Mouse (Mus musculus): ENCODE results near the gene Exd2. TPM values are rescaled to one million over a fixed set of nuclear protein-coding genes. Genes with fewer than 3 reads are reported as not detected.
"Not testable (repeated sequence)": the region's sequence is repeated elsewhere in the genome, so short reads cannot be mapped to it uniquely, and the experiment has no call there.

The Exd2 gene
- polyA plus RNA-seq, 1 experiment from 2014 or later = 24.9 TPM

DNA sequence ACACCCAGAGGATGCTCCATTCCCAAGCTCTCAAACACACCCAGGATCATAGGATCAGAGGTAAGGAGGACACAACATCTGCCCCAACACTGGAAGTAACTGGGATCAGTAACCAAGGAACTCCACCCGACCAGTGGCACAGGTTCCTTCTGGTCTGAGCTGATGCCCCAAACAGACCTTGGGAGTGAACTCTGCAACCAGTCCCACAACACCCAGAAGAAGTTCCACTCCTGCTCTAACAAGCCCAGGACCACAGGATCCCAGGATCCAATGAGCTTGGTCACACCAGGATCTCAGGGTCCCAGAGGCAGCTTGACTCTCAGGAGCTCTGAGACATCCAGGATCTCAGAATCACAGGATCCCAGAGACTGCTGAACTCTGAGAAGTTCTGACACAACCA lies 9.4 kb upstream of the Exd2 start:
- no peak overlapping the region for H3K27ac ChIP-seq
- ATAC-seq (ENCODE audit: insufficient read depth, low FRiP score, low read depth) = no peak
- no peaks in the 10 kb centered on the region for H3K27me3 ChIP-seq (replicated peaks)
- H3K36me3 ChIP-seq = no peaks in the 10 kb centered on the region
- WGBS = 92% methylated on average over 1 of the region's 1 CpGs
- no peaks in the 10 kb centered on the region for H3K4me1 ChIP-seq
- H3K9me3 ChIP-seq = no peaks in the 10 kb centered on the region
- H3K4me3 ChIP-seq (replicated peaks) = no peak overlapping the region
- no peak overlapping the region for H3K4me2 ChIP-seq
- no peak overlapping the region for H3K9ac ChIP-seq

- H3K4me2 ChIP-seq = no peak overlapping the region
- H3K4me3 ChIP-seq (replicated peaks) = no peak overlapping the region
- H3K4me1 ChIP-seq = no peaks in the 10 kb centered on the region
- 57% methylated on average over 5 of the region's 5 CpGs for WGBS
- no peak for ATAC-seq (ENCODE audit: insufficient read depth, low FRiP score, low read depth)
- no peak overlapping the region for H3K9ac ChIP-seq
- H3K36me3 ChIP-seq = no peaks in the 10 kb centered on the region
- H3K27ac ChIP-seq = no peak overlapping the region
- H3K9me3 ChIP-seq = no peaks in the 10 kb centered on the region
- no peaks in the 10 kb centered on the region for H3K27me3 ChIP-seq (replicated peaks)
These were observed 4.9 kb upstream of the Exd2 start for GRCm38 (mm10) chr12:80458033-80458432.

DNA sequence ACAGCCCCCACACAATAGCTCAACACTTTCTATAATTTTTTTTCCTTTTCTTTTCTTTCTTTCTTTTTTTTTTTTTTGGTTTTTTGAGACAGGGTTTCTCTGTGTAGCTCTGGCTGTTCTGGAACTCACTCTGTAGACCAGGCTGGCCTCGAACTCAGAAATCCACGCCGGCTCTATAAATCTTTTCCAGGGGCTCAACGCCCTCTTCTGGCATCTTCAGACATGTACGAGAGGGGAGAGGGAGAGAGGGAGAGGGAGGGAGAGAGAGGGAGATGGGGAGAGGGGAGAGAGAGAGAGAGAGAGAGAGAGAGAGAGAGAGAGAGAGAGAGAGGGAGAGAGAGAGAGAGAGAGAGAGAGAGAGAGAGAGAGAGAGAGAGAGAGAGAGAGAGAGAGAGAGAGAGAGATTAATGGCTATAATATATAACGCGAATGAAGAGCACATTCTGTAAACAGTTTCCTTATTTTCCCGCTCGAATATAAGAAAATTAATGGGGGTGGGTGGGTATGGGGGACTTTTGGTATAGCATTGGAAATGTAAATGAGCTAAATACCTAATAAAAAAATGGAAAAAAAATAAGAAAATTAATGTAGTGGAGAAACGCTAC lies 501 bp upstream of the Exd2 start:
- H3K9me3 ChIP-seq; ATAC-seq (ENCODE audit: insufficient read depth, low FRiP score, low read depth); H3K36me3 ChIP-seq; H3K9ac ChIP-seq; H3K4me1 ChIP-seq; H3K27me3 ChIP-seq (replicated peaks): not testable (repeated sequence)
- 6% methylated on average over 10 of the region's 10 CpGs for WGBS
- Histone ChIP-seq H3K27ac (peak overlapping the region; percentile 92; the same call in 1 of the 2 replicates), H3K4me3 (replicated peaks) (peak overlapping the region; percentile 94), H3K4me2 (peak overlapping the region; percentile 72)

DNA sequence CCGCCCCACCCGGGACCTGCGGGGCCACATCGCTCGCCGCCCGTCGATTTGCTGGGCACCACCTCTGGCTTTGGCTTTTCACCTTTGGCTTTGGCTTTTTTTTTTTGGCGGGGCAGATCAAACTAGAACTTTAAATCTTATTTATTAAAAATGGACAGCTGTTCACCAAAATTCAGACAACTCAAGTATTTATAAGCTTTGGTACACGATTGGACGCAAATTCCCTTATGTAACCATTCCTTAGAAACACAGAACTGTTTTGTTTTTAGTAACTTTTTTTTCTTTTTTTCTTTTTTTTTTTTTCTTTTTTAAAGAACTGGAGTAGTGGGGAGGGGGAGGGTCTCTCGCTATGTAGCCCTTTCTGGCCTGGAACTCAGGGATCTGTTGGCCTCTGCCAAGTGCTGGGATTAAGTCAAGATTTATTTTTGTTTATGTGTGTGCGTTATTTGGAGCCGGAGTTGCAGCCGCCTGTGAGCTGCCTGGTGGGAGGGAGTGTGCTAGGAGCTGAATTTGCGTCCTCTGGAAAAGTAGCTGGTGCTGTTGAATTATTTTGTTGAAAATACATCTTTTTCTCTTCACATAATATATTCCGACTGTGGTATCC lies 873 bp downstream of the Exd2 start:
- Histone ChIP-seq H3K4me3 (replicated peaks) (peak overlapping the region; percentile 94), H3K27me3 (replicated peaks) (no peaks in the 10 kb centered on the region), H3K36me3 (no peaks in the 10 kb centered on the region), H3K27ac (peak overlapping the region; percentile 92), H3K4me2 (peak overlapping the region; percentile 72), H3K9ac (peak overlapping the region; percentile 40), H3K9me3 (no peaks in the 10 kb centered on the region), H3K4me1 (no peaks in the 10 kb centered on the region)
- WGBS = 7% methylated on average over 17 of the region's 17 CpGs
- ATAC-seq (ENCODE audit: insufficient read depth, low FRiP score, low read depth) = no peak

GRCm38 (mm10) chr12:80470206-80470605 lies 7.3 kb downstream of the Exd2 start:
- no peaks in the 10 kb centered on the region for H3K36me3 ChIP-seq
- no peak overlapping the region for H3K4me3 ChIP-seq (replicated peaks)
- ATAC-seq (ENCODE audit: insufficient read depth, low FRiP score, low read depth) = no peak
- H3K27me3 ChIP-seq (replicated peaks) = no peaks in the 10 kb centered on the region
- H3K27ac ChIP-seq = no peak overlapping the region
- H3K4me1 ChIP-seq = no peaks in the 10 kb centered on the region
- 89% methylated on average over 2 of the region's 2 CpGs for WGBS
- no peak overlapping the region for H3K4me2 ChIP-seq
- H3K9me3 ChIP-seq = no peaks in the 10 kb centered on the region
- no peak overlapping the region for H3K9ac ChIP-seq

DNA sequence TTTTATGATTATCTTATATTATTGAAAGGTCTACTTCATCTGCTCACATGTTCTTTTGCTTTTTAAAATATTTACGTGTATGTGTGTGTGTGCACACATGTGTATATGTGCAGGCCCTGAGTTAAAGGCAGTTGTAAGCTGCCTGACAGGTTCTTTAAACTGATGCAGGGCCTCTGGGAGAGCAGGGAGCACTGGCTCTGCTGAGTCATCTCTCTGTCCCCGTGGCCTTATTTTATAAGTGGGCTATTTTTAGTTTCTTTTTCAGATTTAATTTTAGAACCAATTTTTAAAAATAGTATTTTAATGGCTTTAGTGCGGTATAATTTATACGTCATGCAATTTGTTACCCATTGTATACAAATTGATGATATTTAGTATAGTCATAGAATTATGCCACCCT lies 9.0 kb downstream of the Exd2 start:
- H3K4me1 ChIP-seq = no peaks in the 10 kb centered on the region
- whole genome bisulfite sequencing = 61% methylated on average over 4 of the region's 4 CpGs
- no peak overlapping the region for H3K4me2 ChIP-seq
- no peak for ATAC-seq (ENCODE audit: insufficient read depth, low FRiP score, low read depth)
- H3K9me3 ChIP-seq = no peaks in the 10 kb centered on the region
- H3K4me3 ChIP-seq (replicated peaks) = no peak overlapping the region
- H3K27me3 ChIP-seq (replicated peaks) = no peaks in the 10 kb centered on the region
- no peak overlapping the region for H3K27ac ChIP-seq
- no peak overlapping the region for H3K9ac ChIP-seq
- H3K36me3 ChIP-seq = 0 out of 2 replicates have a peak, but pooled peaks cover 2% of the 10 kb centered on the region

DNA sequence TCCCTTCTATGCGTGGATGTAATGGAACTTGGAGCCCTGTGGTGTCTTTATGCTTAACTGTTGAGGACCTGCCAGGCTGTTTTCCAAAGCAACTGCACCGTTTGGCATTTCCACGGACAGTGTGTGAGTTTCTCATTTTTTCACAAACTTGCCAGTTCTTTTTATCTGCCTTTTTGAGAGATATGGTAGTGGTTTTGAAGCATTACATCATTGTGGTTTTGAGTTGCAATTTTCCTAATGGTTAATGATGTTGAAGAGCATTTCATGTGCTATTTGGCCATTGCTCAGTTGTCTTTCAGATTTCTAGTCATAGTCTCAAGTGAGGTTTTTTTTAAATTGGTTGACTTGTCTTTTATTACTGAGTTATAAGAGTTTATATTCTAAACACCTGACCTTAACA lies 10.8 kb downstream of the Exd2 start:
- no peak overlapping the region for H3K4me3 ChIP-seq (replicated peaks)
- no peak overlapping the region for H3K27ac ChIP-seq
- H3K9ac ChIP-seq = no peak overlapping the region
- 0 out of 2 replicates have a peak, but pooled peaks cover 2% of the 10 kb centered on the region for H3K36me3 ChIP-seq
- no peaks in the 10 kb centered on the region for H3K4me1 ChIP-seq
- no peaks in the 10 kb centered on the region for H3K27me3 ChIP-seq (replicated peaks)
- WGBS = 85% methylated on average over 3 of the region's 3 CpGs
- H3K4me2 ChIP-seq = no peak overlapping the region
- no peaks in the 10 kb centered on the region for H3K9me3 ChIP-seq
- no peak for ATAC-seq (ENCODE audit: insufficient read depth, low FRiP score, low read depth)

DNA sequence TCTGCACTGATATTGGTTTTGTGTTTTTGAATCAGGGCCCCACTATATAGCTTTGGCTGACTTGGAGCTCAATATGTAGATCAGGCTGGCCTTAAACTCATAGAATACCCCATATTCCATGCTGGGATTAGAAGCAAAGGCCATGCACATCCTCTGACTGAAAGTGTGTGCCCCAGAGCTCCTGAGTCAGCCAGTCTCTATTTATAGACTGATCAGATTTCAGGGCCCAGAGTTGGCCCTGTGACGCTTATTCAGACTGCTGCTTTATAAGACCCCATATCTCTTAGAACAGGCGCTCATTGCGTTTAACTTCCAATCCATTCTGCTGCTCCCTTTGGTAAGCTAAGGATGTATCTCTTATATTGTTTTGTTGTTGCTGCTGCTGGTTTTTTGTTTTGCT lies 17.1 kb downstream of the Exd2 start:
- WGBS = 82% methylated on average over 3 of the region's 3 CpGs
- ATAC-seq (ENCODE audit: insufficient read depth, low FRiP score, low read depth) = no peak

GRCm38 (mm10) chr12:80483397-80483796 lies 20.5 kb downstream of the Exd2 start:
- Histone ChIP-seq H3K4me3 (replicated peaks) (no peak overlapping the region), H3K9me3 (no peaks in the 10 kb centered on the region), H3K36me3 (0 out of 2 replicates have a peak, but pooled peaks cover 3% of the 10 kb centered on the region), H3K27ac (no peak overlapping the region), H3K4me1 (no peaks in the 10 kb centered on the region), H3K9ac (no peak overlapping the region), H3K27me3 (replicated peaks) (no peaks in the 10 kb centered on the region), H3K4me2 (no peak overlapping the region)
- WGBS = 55% methylated on average over 3 of the region's 3 CpGs
- no peak for ATAC-seq (ENCODE audit: insufficient read depth, low FRiP score, low read depth)

More for the DNA sequence above, 17.1 kb downstream of the Exd2 start:
- Histone ChIP-seq H3K27me3 (replicated peaks) (no peaks in the 10 kb centered on the region), H3K4me1 (no peaks in the 10 kb centered on the region), H3K9ac (no peak overlapping the region), H3K4me2 (no peak overlapping the region), H3K36me3 (0 out of 2 replicates have a peak, but pooled peaks cover 6% of the 10 kb centered on the region), H3K9me3 (no peaks in the 10 kb centered on the region), H3K4me3 (replicated peaks) (no peak overlapping the region), H3K27ac (no peak overlapping the region)

DNA sequence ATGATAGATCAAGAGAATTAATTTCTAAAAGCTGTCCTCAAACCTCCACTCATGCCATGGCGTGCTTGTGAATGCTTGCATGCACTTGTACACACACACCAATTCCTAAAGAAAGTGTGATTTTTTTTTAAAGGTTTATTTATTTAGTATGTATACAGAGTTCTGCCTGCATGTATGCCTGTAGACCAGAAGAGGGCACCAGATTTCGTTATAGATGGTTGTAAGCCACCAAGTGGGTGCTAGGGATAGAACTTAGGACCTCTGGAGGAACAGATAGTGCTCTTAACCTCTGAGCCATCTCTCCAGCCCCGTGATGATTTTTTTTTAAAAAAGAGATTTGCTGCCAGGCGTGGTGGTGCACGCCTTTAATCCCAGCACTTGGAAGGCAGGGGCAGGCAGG lies 30.4 kb downstream of the Exd2 start:
- H3K27ac ChIP-seq = no peak overlapping the region
- H3K9me3 ChIP-seq = no peaks in the 10 kb centered on the region
- H3K4me2 ChIP-seq = no peak overlapping the region
- no peak overlapping the region for H3K4me3 ChIP-seq (replicated peaks)
- ATAC-seq (ENCODE audit: insufficient read depth, low FRiP score, low read depth) = no peak
- no peaks in the 10 kb centered on the region for H3K4me1 ChIP-seq
- H3K9ac ChIP-seq = no peak overlapping the region
- H3K27me3 ChIP-seq (replicated peaks) = no peaks in the 10 kb centered on the region
- H3K36me3 ChIP-seq = peaks cover 23% of the 10 kb centered on the region
- 93% methylated on average over 5 of the region's 5 CpGs for WGBS

GRCm38 (mm10) chr12:80495691-80496090 lies 32.8 kb downstream of the Exd2 start:
- Histone ChIP-seq H3K9ac (no peak overlapping the region), H3K4me3 (replicated peaks) (no peak overlapping the region), H3K9me3 (no peaks in the 10 kb centered on the region), H3K4me1 (no peaks in the 10 kb centered on the region), H3K4me2 (no peak overlapping the region), H3K36me3 (peaks cover 14% of the 10 kb centered on the region), H3K27ac (no peak overlapping the region), H3K27me3 (replicated peaks) (no peaks in the 10 kb centered on the region)
- ATAC-seq (ENCODE audit: insufficient read depth, low FRiP score, low read depth) = no peak
- WGBS = 47% methylated on average over 1 of the region's 1 CpGs

DNA sequence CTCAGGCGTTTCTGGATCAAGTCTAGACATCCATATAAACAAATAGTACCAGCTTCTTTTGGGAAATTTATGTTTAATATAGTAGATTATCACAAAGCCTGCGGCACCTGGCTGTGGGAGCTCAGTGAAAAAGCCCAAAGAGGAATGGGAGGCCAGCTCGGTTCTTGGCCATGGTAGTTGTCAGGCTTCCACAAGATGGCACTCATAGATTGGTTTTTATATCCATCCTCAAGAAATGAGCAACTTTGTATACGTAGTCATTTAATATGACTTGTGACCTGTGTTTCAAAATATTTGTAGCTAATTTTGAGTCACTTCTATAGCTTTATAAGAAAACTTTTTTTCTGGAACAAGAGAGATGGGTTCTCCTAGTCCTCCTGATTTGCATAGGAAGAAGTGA lies 35.5 kb downstream of the Exd2 start:
- WGBS = 44% methylated on average over 4 of the region's 4 CpGs
- H3K4me3 ChIP-seq (replicated peaks) = no peak overlapping the region
- no peak overlapping the region for H3K4me2 ChIP-seq
- H3K27ac ChIP-seq = no peak overlapping the region
- ATAC-seq (ENCODE audit: insufficient read depth, low FRiP score, low read depth) = no peak
- no peaks in the 10 kb centered on the region for H3K27me3 ChIP-seq (replicated peaks)
- H3K36me3 ChIP-seq = peaks cover 4% of the 10 kb centered on the region
- no peaks in the 10 kb centered on the region for H3K4me1 ChIP-seq
- H3K9ac ChIP-seq = no peak overlapping the region
- no peaks in the 10 kb centered on the region for H3K9me3 ChIP-seq
